Mouse (Mus musculus) T-cell, adult 2 months (primary cell): Measurements from ENCODE around the gene Ccdc57.
A peak's percentile ranks its signal among the peaks of the same experiment; 100 is the strongest.
"Not testable (repeated sequence)": the region's sequence is repeated elsewhere in the genome, so short reads cannot be mapped to it uniquely, and the experiment has no call there.

Experiments used
- DNase-seq: peaks from one replicate; pipeline ENCODE4 v3.0.0; 2022; ENCODE audit warnings: low spot score

Gene Ccdc57

GRCm38 (mm10) chr11:120903159-120903850 is 29.4 kb downstream of the Ccdc57 start:
- no peak for DNase-seq

GRCm38 (mm10) chr11:120902487-120903142 is 30.1 kb downstream of the Ccdc57 start:
- DNase-seq: no peak

GRCm38 (mm10) chr11:120901729-120902486 is 30.8 kb downstream of the Ccdc57 start:
- DNase-seq: no peak

DNA sequence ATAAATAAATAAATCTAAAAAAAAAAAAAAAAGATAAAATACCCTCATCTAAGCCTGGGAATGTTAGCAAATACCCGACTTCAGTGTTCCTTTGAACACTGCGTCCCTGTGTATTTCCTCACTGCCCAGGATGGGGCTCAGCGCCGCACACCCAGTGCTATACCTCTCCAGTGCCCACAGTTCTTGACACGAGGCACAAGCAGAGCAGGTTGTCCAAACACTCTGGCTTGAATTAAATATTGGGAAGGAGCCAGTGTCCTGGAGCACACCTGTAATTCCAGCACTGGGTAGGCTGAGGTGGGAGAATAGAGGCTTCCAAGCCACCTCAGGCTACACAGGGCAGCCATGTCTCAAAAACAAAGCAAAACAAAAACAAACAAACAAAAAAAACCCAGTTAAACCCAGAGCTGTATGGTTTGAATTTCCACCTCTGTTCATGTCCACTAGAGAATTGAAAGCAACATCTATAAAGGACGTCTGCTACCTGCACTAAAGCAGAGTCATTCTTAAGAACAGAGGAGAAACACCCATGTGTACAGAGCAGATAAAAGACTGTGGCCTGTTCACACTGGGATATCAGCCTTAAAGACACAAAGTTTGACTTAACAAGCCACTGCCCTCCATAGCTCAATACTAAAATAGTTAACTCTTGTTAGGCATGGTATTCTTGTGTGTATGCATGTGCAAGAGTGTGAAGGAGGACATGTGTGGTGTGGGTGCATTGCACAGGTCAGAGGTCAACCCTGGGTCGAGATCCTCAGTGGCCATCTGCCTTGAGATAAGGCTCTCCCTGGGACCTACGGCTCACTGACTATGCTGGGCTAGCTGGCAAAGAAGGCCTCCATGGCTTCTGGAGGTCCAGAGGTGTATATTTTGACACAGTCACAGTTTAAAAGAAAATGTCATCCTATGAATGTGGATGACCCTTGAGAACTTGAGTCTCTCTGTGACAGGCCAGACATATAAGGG is 32.1 kb downstream of the Ccdc57 start:
- DNase-seq: no peak

DNA sequence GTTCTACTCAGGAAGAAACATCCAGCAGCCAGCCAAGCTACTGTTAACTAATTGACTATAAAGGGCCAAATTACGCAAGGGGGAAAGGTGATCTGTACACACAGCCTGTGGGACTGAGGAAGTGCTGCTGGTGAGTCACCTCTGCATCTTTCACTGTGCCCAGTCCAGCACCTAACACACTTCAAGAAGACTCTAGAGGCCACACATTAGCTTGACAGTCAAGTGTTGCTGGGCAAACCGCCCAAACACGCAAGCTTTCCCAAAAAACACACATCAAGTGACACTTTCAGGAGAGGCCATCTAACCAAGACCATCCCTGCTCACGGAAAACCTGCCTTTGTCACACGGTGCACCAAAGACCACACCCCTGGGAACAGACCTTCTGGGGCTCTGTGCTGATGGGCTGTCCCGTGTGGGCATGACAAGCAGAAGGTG is 34.5 kb downstream of the Ccdc57 start:
- DNase-seq: no peak

GRCm38 (mm10) chr11:120895441-120895840 is 37.2 kb downstream of the Ccdc57 start:
- DNase-seq: no peak

DNA sequence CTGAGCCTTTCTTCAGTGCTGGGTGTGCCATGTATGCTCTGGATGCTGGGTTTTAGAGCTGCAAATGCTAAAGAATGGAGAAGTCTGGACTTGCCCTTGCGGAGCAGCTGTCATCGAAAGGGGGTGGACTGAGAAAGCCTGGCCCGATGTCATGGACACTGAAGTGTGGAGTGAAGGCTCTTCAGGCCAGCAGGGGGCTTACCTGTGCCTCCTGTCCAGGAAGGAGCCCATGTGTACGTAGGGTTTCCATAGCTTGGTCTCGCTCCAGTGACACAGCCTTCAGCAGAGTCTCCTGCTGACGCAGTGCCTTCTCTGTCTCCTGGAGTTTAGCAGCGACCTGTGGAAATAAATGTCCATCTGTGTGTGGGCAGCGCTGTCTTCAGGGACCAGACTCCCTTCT is 38.3 kb downstream of the Ccdc57 start:
- no peak for DNase-seq

DNA sequence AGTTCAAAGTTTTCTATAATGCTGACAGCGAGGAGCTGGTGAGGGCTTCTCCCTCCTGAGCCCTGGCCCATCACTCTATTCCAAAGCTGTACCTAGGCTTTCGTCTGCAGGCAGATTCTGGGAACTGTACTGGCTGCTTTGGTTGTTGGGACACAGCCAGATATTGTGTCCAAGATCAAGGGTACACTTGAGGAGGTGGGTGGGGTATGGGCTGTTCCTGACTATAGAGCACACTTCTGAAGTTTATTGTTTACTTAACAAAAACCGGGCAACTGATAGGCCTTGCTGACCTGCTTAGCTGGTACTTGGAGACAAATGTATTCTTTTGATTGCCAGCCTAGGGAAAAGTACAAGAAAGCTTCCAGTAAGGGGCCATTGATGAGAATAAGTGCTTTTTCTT is 43.5 kb downstream of the Ccdc57 start:
- no peak for DNase-seq

DNA sequence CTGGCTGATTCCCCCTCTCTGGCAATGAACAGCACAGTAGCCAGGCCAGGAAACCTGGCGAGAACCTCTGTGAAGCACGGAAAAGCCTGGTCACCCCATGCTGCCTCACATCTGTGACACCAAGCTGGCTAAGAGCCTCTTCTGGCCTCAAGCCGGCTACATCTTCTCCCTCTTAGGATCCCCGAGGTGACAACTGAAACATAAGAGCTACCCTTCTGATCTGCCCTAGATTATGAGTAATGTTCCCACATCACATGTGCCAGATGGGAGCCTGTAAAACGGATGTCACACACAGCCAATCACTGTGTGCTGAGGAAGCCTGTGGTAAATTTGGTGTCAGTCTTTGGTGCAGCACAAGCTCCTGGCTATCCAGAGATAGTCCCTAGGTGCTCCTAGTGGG is 44.0 kb downstream of the Ccdc57 start:
- peak; percentile 28 for DNase-seq

GRCm38 (mm10) chr11:120887502-120887901 is 45.2 kb downstream of the Ccdc57 start:
- no peak for DNase-seq

DNA sequence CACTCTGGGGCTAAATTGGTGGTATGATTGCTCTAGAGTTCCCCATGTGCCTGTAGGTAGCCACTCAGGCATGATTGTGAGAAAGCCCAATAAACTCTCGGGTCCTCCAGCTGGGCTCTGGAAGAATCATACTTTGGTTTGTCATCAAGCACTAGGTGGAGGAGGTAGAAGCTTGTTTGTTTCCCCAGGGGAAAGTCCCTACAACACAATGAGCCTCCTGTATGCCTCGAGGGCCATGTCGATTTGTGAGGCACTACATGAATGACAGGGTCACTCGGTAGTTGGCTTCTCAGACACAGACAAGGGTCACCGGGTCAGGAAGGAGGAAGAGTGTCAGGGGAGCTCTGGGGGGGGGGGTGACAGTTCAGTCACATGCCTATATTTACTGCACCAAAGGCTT is 46.2 kb downstream of the Ccdc57 start:
- no peak for DNase-seq

DNA sequence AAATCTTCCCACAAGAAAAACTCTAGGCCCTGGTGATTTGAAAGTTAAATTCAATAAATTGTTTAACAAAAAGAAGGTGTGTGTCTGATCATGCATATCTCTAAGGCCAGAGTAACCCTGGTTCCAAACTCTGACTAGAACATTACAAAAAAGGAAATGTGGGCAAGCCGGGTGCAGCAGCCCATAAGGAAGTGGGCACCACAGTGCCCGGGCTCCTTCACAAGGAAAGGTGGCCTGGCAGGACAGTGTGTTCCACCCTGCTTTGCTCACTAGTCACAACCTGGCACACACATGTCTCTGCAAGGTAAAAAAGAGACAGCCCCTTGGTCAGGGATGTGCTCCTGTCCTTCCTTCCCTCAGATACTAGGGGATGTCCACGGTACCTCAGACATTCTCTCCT is 49.1 kb downstream of the Ccdc57 start:
- DNase-seq: no peak

GRCm38 (mm10) chr11:120882931-120883330 is 49.7 kb downstream of the Ccdc57 start:
- no peak for DNase-seq

GRCm38 (mm10) chr11:120873206-120873605 is 59.5 kb downstream of the Ccdc57 start:
- DNase-seq: no peak

GRCm38 (mm10) chr11:120871521-120871920 is 61.2 kb downstream of the Ccdc57 start:
- no peak for DNase-seq

DNA sequence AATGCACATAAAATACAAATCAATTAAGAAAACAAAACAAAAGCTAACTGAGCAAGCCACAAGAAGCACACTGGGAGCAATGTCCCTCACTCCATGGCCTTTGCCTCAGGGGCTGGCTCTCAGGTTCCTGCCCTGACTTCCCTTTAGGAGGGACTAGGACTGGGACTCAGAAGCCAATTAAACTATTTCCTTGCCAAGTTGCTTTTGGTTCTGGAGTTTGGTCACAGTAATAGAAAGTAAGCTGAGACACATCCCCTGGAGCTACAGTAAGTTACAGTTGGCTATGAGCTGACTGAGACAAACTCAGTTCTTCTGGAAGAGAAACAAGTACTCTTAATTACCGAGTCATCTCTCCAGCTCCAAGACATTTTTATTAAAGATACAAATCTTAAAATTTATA is 66.9 kb downstream of the Ccdc57 start:
- no peak for DNase-seq

- DNase-seq: no peak
Observed at GRCm38 (mm10) chr11:120862819-120863218, 69.9 kb downstream of the Ccdc57 start.

- not testable (repeated sequence) for DNase-seq
Observed at GRCm38 (mm10) chr11:120855938-120856337, 76.7 kb downstream of the Ccdc57 start.

DNA sequence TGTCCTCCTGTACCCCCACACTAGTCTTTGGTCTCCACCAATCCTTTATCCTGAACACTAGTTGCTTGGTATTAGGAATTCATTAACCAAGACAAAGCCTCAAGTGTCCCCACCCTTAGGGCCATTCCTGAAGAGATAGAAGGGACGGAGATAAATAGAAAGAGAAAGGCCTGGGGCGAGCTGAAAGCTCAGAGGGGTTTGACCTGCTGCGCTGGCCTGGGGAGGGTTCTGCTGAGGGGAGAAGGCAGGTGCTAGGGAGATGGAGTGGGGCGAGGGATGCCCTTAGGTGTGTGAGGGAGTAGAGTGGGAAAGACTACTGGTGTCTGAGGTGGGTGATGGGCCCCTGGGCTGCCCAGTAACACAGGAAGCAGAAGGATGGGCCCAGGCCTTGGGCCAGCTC is 78.9 kb downstream of the Ccdc57 start:
- no peak for DNase-seq

DNA sequence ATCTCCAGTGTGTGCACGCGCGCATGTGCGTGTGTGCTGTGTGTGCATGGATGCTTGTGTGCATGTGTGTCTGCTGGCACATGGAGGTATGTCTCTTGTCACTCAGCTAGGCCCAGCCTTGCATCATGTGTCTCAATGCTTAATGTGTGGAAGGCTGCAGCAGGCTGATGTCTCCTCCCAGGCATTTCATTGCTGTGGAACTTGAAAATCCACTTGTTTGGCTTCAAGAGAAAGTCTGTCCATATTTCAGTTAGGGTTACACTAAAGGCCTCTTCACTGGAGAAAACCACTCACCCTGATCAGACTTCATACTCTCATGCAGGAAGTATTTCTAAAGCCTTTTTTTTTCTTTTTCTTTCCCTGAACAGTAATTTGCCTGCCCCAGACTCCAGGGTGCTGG is 79.5 kb downstream of the Ccdc57 start:
- DNase-seq: no peak

DNA sequence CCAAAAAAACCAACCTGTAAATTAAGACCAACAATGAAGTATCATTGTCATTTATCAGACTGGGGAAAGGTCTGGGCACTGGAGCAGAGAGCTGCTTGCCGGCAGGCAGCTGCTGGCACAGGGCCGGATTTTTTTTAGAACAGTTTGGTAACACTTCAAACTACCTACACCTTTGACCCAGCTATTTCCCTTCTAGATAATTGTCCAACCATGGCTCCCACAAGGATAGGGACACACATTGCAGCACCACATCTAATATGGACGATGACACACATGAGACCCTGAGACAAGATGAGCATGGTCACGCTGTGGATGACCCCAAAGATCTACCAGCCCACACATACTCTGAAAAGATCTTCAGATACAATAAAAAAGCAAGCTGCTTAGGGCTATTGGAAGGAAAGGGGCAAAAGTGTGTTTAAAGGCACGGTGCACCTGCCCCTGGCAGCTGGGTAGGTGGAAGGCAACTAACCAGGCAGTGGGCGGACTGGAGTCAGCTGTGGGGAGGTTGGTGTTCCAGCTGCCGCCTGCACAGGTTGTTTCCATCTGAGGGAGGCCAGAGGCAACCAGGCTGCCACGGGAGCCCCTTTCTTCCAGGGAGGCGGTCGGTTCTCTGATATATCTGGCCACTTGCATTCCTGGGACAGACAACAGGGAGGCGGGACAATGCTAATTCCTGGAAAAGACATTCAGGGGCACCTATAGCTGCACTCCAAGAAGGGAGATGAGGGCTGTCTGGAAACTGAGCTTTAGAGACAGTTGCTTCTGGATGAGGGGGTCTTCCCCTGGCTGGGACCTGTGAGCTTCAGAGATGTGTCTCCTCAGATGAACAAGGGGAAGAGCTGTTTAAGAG is 80.4 kb downstream of the Ccdc57 start:
- no peak for DNase-seq
